Mouse (Mus musculus) adrenal gland, postnatal 36 days (tissue): ENCODE measurements around the gene Ankrd27. TPM values are rescaled to one million over a fixed set of nuclear protein-coding genes. Genes with fewer than 3 reads are reported as not detected.

Experiments
- total RNA-seq, 2 experiments: library from RNA; stranded (reverse); gene quantifications; 2 replicates each; pipeline ENCODE4 v1.2.3; 2021

The Ankrd27 gene
- total RNA-seq, 2 experiments from 2014 or later, result 23.6 to 32.6 TPM

Other genes starting within 250 kb of the Ankrd27 start
- gene Faap24, start 189.4 kb upstream of the Ankrd27 start, total RNA-seq, result 1 to 10 TPM; 6.7 to 8.4 TPM
- gene Cep89, start 189.2 kb upstream of the Ankrd27 start, total RNA-seq, result 10 to 100 TPM; 17.0 to 17.7 TPM
- not detected for gene Slc7a9, start 137.4 kb upstream of the Ankrd27 start, total RNA-seq
- under 1 TPM in 1 of 2 experiments, not detected in 1; 0.16 TPM for gene Tdrd12, start 48.5 kb upstream of the Ankrd27 start, total RNA-seq
- gene Nudt19, start 29.9 kb upstream of the Ankrd27 start, total RNA-seq, result 10 to 100 TPM; 51.4 to 57.6 TPM
- gene Rgs9bp, start 662 bp upstream of the Ankrd27 start, total RNA-seq, result under 1 TPM; 0.20 to 0.53 TPM
- 10 to 100 TPM; 70.3 to 90.1 TPM for gene Pdcd5, start 61.3 kb downstream of the Ankrd27 start, total RNA-seq
- gene Dpy19l3, start 168.2 kb downstream of the Ankrd27 start, total RNA-seq, result 10 to 100 TPM; 48.2 to 62.0 TPM
- gene Zfp507, start 216.8 kb downstream of the Ankrd27 start, total RNA-seq, result 10 to 100 TPM; 26.5 to 26.9 TPM